Comparison of ENCODE assay signal across 22 mouse cellular contexts in the genomic region with DNA sequence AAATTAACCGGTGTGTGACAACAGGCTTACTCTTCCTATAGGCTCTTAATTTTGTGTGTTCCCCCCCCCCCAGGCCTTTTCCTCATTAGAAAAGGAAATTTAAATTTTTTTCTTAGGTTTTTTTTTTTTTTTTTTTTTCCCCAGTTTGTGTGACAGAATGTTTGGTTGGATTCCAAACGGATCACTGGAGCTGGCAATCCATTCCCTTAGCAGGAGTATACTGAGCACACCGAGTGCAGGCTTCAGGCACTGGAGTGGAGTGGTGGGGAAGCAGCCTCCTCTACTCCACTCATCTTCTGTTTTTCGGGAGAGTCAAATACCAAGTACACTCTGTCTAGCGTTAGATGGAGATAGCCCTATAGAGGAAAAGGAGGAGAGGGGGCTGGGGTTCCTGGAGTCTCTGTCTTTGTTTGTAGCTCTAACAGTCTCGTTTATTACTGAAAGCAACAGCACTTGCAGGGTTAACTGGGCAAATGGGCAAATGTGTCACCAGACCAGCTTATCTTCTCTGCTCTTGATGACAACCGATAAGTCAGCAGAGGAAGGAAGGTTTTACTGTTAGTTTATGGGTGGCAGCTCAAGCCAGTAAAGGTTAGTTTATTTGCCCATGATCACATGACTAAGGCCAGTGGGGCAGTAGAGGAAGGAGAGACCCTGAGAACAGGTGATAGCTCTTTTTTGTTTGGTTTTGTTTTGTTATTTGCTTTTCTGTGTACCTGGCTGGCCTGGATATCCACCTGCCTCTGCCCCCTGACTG. TPM values are rescaled to one million over a fixed set of nuclear protein-coding genes. Genes with fewer than 3 reads are reported as not detected.
A peak's percentile ranks its signal among the peaks of the same experiment; 100 is the strongest.
DNase-seq lines count a peak whose midpoint lies in the region; ATAC-seq and TF ChIP-seq lines count a peak whose summit lies in the region.
"Had no signal": no experiment of that assay in that cellular context is flagged by ENCODE, and none has a peak within 500 bp of the region (broad histone marks: within the 10 kb centered on the region; RNA-seq: fewer than 3 reads in every experiment).

No protein-coding gene starts in this region.

- no peaks in the 10 kb centered on the region for H3K9me3 ChIP-seq in liver, embryonic 11.5 days (ENCODE audit: control insufficient read depth, low read length)
- H3K9me3 ChIP-seq in stomach, embryonic 16.5 days (replicated peaks; ENCODE audit: control insufficient read depth, low read length), result no peaks in the 10 kb centered on the region
- H3K9me3 ChIP-seq: forebrain, embryonic 12.5 days; heart, embryonic 13.5 days; kidney, embryonic 15.5 days; limb, embryonic 15.5 days; midbrain, embryonic 10.5 days had no signal

- H3K36me3 ChIP-seq in liver, adult 2 months (ENCODE audit: control insufficient read depth, insufficient read depth, low read length), result no peaks in the 10 kb centered on the region
- no peaks in the 10 kb centered on the region for H3K36me3 ChIP-seq in liver, embryonic 11.5 days (ENCODE audit: control insufficient read depth, insufficient read depth, low read length)
- H3K36me3 ChIP-seq in stomach, embryonic 16.5 days (ENCODE audit: control insufficient read depth, insufficient read depth, low read length), result no peaks in the 10 kb centered on the region

- H3K79me2 ChIP-seq in liver, adult 2 months (ENCODE audit: control insufficient read depth, insufficient read depth, low read length), result peaks cover 34% of the 10 kb centered on the region

- no peak for ATAC-seq in liver, embryonic 11.5 days (replicated peaks; ENCODE audit: low FRiP score)
- 0 out of 2 replicates have a peak, but pooled peaks have one; percentile 11 for ATAC-seq in stomach, embryonic 16.5 days (ENCODE audit: insufficient read depth, low FRiP score)
- no peak for ATAC-seq in megakaryocyte progenitor cell, adult 5-6 weeks (replicated peaks; ENCODE audit: poor library complexity)
- ATAC-seq: Patski had no signal

- peaks cover 22% of the 10 kb centered on the region for H3K4me1 ChIP-seq in liver, adult 2 months (ENCODE audit: control insufficient read depth, insufficient read depth, low read length)
- peaks cover 67% of the 10 kb centered on the region for H3K4me1 ChIP-seq in liver, embryonic 11.5 days (replicated peaks; ENCODE audit: control insufficient read depth, insufficient read depth, low read length)
- H3K4me1 ChIP-seq in stomach, embryonic 16.5 days (ENCODE audit: control insufficient read depth, insufficient read depth, low read length), result peaks cover 15% of the 10 kb centered on the region

- TF ChIP-seq CTCF in liver, adult 2 months (IDR thresholded peaks at IDR 0.05; ENCODE audit: low read depth, low read length), result no peak

- no peak overlapping the region for H3K9ac ChIP-seq in liver, adult 2 months (ENCODE audit: low read depth, low read length)
- no peak overlapping the region for H3K9ac ChIP-seq in liver, embryonic 11.5 days (ENCODE audit: low read depth, low read length)
- no peak overlapping the region for H3K9ac ChIP-seq in stomach, embryonic 16.5 days (ENCODE audit: low read length)
- H3K9ac ChIP-seq: forebrain, embryonic 12.5 days; heart, embryonic 13.5 days; hindbrain, embryonic 14.5 days; kidney, embryonic 15.5 days; limb, embryonic 15.5 days had no signal

- peak overlapping the region; percentile 19 for H3K4me2 ChIP-seq in liver, embryonic 11.5 days
- H3K4me2 ChIP-seq in stomach, embryonic 16.5 days (ENCODE audit: low read depth, low read length), result no peak overlapping the region
- H3K4me2 ChIP-seq: forebrain, embryonic 12.5 days; heart, embryonic 13.5 days; hindbrain, embryonic 14.5 days; kidney, embryonic 15.5 days; limb, embryonic 15.5 days had no signal

- no peaks in the 10 kb centered on the region for H3K27me3 ChIP-seq in liver, adult 2 months (ENCODE audit: control insufficient read depth, insufficient read depth, low read length)
- no peaks in the 10 kb centered on the region for H3K27me3 ChIP-seq in liver, embryonic 11.5 days (replicated peaks; ENCODE audit: control insufficient read depth, insufficient read depth, low read length)
- no peaks in the 10 kb centered on the region for H3K27me3 ChIP-seq in stomach, embryonic 16.5 days (ENCODE audit: control insufficient read depth, insufficient read depth, low read length)
- H3K27me3 ChIP-seq: forebrain, embryonic 12.5 days; heart, embryonic 13.5 days; kidney, embryonic 15.5 days; limb, embryonic 15.5 days; Patski had no signal

- 29% methylated on average over 7 of the region's 7 CpGs for WGBS in liver, adult 2 months
- 48% methylated on average over 7 of the region's 7 CpGs for WGBS in liver, embryonic 11.5 days
- 61% methylated on average over 7 of the region's 7 CpGs for WGBS in stomach, embryonic 16.5 days

- peak overlapping the region; percentile 25; the same call in 1 of the 2 replicates for H3K27ac ChIP-seq in liver, adult 2 months (replicated peaks; ENCODE audit: insufficient read depth, low read depth, low read length)
- peak overlapping the region; percentile 49; the same call in 1 of the 2 replicates for H3K27ac ChIP-seq in liver, embryonic 11.5 days (ENCODE audit: low read depth, low read length)
- H3K27ac ChIP-seq in stomach, embryonic 16.5 days (ENCODE audit: low read length), result peak overlapping the region; percentile 30; the same call in 1 of the 2 replicates
- H3K27ac ChIP-seq: forebrain, embryonic 12.5 days; heart, embryonic 13.5 days; hindbrain, embryonic 14.5 days; kidney, embryonic 15.5 days; limb, embryonic 15.5 days; midbrain, embryonic 10.5 days had no signal

- no peak overlapping the region for H3K4me3 ChIP-seq in liver, adult 2 months (ENCODE audit: insufficient read depth, low read depth, low read length)
- H3K4me3 ChIP-seq in liver, embryonic 11.5 days (ENCODE audit: low read depth, low read length), result no peak overlapping the region
- no peak overlapping the region for H3K4me3 ChIP-seq in stomach, embryonic 16.5 days (replicated peaks; ENCODE audit: low read length)
- H3K4me3 ChIP-seq: forebrain, embryonic 12.5 days; heart, embryonic 13.5 days; kidney, embryonic 15.5 days; limb, embryonic 15.5 days; midbrain, embryonic 10.5 days had no signal

- TF ChIP-seq POLR2A in liver, adult 2 months (IDR thresholded peaks at IDR 0.05; ENCODE audit: extremely low read depth, insufficient read depth, low read length), result no peak

- DNase-seq in liver, adult 2 months (ENCODE audit: extremely low read depth, low read depth, low spot score), result peak; percentile 81
- DNase-seq in liver (no peak), adipocyte (ENCODE audit: low spot score) (peak; percentile 55)
- no peak for DNase-seq in liver, embryonic 11.5 days (ENCODE audit: low spot score)
- no peak for DNase-seq in adrenal gland, postnatal 10 days
- no peak for DNase-seq in ovary, postnatal 14 days (ENCODE audit: low spot score)
- DNase-seq: adrenal gland, postnatal 25 days; cerebellum, adult 9-11 months; heart, adult 11 months; layer of hippocampus, postnatal 36 days; lung, postnatal 10 days; right cerebral cortex, adult 18-20 months; thymus, postnatal 36 days had no signal

RNA-seq across cellular contexts. Expression of a gene that starts 4.7 kb away (rescaled TPM):
- 28.7 and 29.9 TPM in 2 replicates for total RNA-seq in liver, adult 2 months (2014; rRNA removed)
- 48.7 and 51.4 TPM in 2 replicates for polyA plus RNA-seq in liver, adult 2 months (2012; rRNA removed)
- polyA plus RNA-seq in liver, embryonic 11.5 days (2014; fragmentation: Nextera tagmentation; extraction: Ambion mirVana), result 161 TPM in 2 replicates
- polyA plus RNA-seq in stomach, embryonic 16.5 days (2015; fragmentation: Nextera tagmentation; extraction: Ambion mirVana), result 148 and 153 TPM in 2 replicates
- 98.7 and 112 TPM in 2 replicates for total RNA-seq in megakaryocyte progenitor cell, adult 5-6 weeks (2015)
- 75.3 and 92.6 TPM in 2 replicates for total RNA-seq in megakaryocyte progenitor cell, adult 5-6 weeks (2017)
- 10 to 100 TPM; 64.3 to 66.0 TPM for total RNA-seq in adrenal gland, postnatal 10 days (2021)

RNA-seq across cellular contexts. Expression of a gene that starts 7.1 kb away (rescaled TPM):
- total RNA-seq in liver, adult 2 months (2014; rRNA removed), result 2.1 and 4.6 TPM in 2 replicates
- polyA plus RNA-seq in liver, adult 2 months (2012; rRNA removed), result 11.6 and 12.7 TPM in 2 replicates
- 8.0 TPM in 2 replicates for polyA plus RNA-seq in liver, embryonic 11.5 days (2014; fragmentation: Nextera tagmentation; extraction: Ambion mirVana)
- 10.9 and 12.1 TPM in 2 replicates for polyA plus RNA-seq in stomach, embryonic 16.5 days (2015; fragmentation: Nextera tagmentation; extraction: Ambion mirVana)
- total RNA-seq in megakaryocyte progenitor cell, adult 5-6 weeks (2015), result 20.1 and 24.1 TPM in 2 replicates
- 10.3 and 19.3 TPM in 2 replicates for total RNA-seq in megakaryocyte progenitor cell, adult 5-6 weeks (2017)
- 10 to 100 TPM in 1 of 2 experiments, 1 to 10 TPM in 1; 8.2 to 12.0 TPM for total RNA-seq in adrenal gland, postnatal 10 days (2021)

RNA-seq across cellular contexts. Expression of a gene that starts 36.8 kb away (rescaled TPM):
- total RNA-seq in liver, adult 2 months (2014; rRNA removed), result 0.65 and 1.6 TPM in 2 replicates
- 0.92 and 1.4 TPM in 2 replicates for polyA plus RNA-seq in liver, adult 2 months (2012; rRNA removed)
- polyA plus RNA-seq in liver, embryonic 11.5 days (2014; fragmentation: Nextera tagmentation; extraction: Ambion mirVana), result 8.2 and 9.9 TPM in 2 replicates
- polyA plus RNA-seq in stomach, embryonic 16.5 days (2015; fragmentation: Nextera tagmentation; extraction: Ambion mirVana), result 27.2 and 27.6 TPM in 2 replicates
- 2.0 and 4.3 TPM in 2 replicates for total RNA-seq in megakaryocyte progenitor cell, adult 5-6 weeks (2015)
- 1.9 and 2.2 TPM in 2 replicates for total RNA-seq in megakaryocyte progenitor cell, adult 5-6 weeks (2017)
- total RNA-seq in adrenal gland, postnatal 10 days (2021), result 1 to 10 TPM; 7.7 to 9.8 TPM

Comparison
In these comparisons a context has a peak if more than half of its experiments do, and no peak if none do; other contexts are left out.
1. DNase-seq: peak in liver, adult 2 months (single experiment) and adipocyte (single experiment); none in liver (single experiment), liver, embryonic 11.5 days (single experiment), adrenal gland, postnatal 10 days (single experiment) and ovary, postnatal 14 days (single experiment).
2. Peak in every context shown above with its lines, with median percentiles within 50 percentile points of each other: H3K27ac ChIP-seq.